Mouse (Mus musculus) stomach, embryonic 15.5 days (tissue): ENCODE data around the gene Hemk1. TPM values are rescaled to one million over a fixed set of nuclear protein-coding genes. Genes with fewer than 3 reads are reported as not detected.

Experiments
- ATAC-seq: fragments of 200-750 bp; cut with Nextera tagmentation; 2 replicates; pipeline ENCODE4 v1.8.0; 2017; ENCODE audit warnings: low read depth, moderate number of reproducible peaks, moderate TSS enrichment; ENCODE audit not compliant: insufficient read depth, low FRiP score
- H3K27ac ChIP-seq: fragments of 300-500 bp; sonication (generic); 2 replicates; pipeline ENCODE4 v1.5.1; 2015; ENCODE audit warnings: mild to moderate bottlenecking, inconsistent platforms
- H3K27me3 ChIP-seq: fragments of 300-500 bp; sonication (generic); replicated peaks from 2 replicates; pipeline ENCODE4 v1.6.1; 2015; ENCODE audit warnings: inconsistent platforms
- H3K36me3 ChIP-seq: fragments of 300-500 bp; sonication (generic); 2 replicates; pipeline ENCODE4 v1.6.1; 2015; ENCODE audit warnings: inconsistent platforms
- H3K4me1 ChIP-seq: fragments of 300-500 bp; sonication (generic); 2 replicates; pipeline ENCODE4 v1.6.1; 2015; ENCODE audit warnings: inconsistent platforms
- H3K4me2 ChIP-seq: fragments of 300-500 bp; sonication (generic); 2 replicates; pipeline ENCODE4 v1.6.1; 2015; ENCODE audit warnings: mild to moderate bottlenecking, inconsistent platforms
- H3K4me3 ChIP-seq: fragments of 300-500 bp; sonication (generic); replicated peaks from 2 replicates; pipeline ENCODE4 v1.5.1; 2015; ENCODE audit warnings: inconsistent platforms
- H3K9ac ChIP-seq: fragments of 300-500 bp; sonication (generic); 2 replicates; pipeline ENCODE4 v1.6.1; 2015; ENCODE audit warnings: inconsistent platforms
- H3K9me3 ChIP-seq: fragments of 300-500 bp; sonication (generic); 2 replicates; pipeline ENCODE4 v1.6.1; 2016; ENCODE audit warnings: inconsistent platforms
- WGBS: fragments of 180-500 bp; shearing (Covaris S2); methylation state at CpG from one replicate; pipeline ENCODE4 v1.1.7; 2015; 5-methylcytosine and 5-hydroxymethylcytosine counted together
- polyA plus RNA-seq: library from polyadenylated mRNA; unstranded; fragments of >200 nt; fragmentation: Nextera tagmentation; extraction: Ambion mirVana; gene quantifications from 2 replicates; pipeline ENCODE4 v1.2.1, GENCODE M21; 2015

Gene Hemk1
- polyA plus RNA-seq, 1 experiment from 2014 or later: 10.6 TPM

DNA sequence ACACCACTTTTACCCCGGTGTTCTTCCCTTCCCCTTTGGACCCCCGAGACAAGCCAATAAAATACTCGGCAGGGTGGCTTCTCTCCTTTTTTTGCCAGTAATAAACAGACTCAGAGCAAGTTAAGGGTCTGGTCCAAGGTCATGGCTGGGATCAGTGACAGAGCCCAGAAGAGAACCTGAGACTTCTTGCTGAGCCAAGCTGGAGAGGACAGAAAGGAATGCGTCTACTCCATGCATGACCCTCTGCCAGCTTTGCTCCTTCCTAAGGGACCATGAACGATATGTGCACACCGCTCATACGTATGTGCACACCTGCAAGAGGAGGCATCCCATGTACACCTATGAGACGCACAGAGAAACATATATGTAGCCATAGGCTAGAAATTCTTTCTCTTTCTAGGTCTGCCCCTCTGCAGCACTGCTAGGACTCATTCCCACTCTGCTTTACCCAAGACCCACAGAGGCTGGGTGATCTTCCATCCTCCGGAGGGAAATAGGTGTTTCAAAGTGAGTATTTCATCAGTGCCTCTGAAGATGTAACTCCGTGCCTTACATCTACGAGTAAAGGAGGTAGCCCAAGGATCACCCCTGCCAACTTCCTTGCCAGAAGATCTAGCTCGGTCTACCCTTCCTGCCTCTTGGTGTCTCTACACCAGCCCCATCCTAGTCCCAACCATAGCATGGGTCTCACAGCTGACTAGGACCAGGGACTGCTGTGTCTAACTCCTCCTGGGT is 2.9 kb upstream of the Hemk1 start:
- Histone ChIP-seq H3K9me3 (no peaks in the 10 kb centered on the region), H3K27me3 (no peaks in the 10 kb centered on the region), H3K27ac (no peak overlapping the region), H3K4me1 (peaks cover 12% of the 10 kb centered on the region), H3K9ac (peak overlapping the region; percentile 13; the same call in 1 of the 2 replicates), H3K4me3 (peak overlapping the region; percentile 55), H3K36me3 (no peaks in the 10 kb centered on the region), H3K4me2 (peak overlapping the region; percentile 81)
- no peak for ATAC-seq
- 49% methylated on average over 12 of the region's 12 CpGs for WGBS

DNA sequence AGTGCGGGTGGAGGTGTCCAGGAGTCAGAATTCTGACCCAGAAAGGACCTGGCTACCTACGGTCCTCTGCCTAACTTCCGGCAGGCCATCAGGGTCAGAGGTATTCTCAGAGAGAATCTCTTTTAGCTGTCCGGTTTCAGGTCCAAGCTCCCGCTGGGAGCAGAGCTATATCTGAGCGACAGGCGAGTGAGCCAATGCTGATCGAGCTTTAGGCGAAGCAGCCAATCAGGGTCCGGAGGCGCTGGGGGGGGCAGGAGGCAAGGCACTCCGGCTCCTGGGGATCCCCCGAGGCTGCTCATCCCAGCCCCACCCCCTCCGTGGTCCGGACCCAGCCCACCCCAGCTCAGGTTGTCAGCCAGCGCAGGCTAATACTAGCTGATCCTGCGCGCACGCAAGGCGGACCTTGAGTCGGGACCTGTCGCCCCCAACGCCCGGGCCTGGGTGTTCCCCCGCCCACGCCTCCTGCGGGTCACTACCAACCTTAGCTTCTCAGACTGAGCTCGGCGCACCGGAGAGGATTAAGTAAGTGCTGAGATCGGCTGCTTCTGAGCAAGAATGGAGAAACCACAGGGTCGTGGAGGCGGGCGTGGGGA is 2.2 kb upstream of the Hemk1 start, which contains the start of gene 6430571L13Rik:
Gene 6430571L13Rik, plus strand, starts transcription at position 336 of the 593 bp plus-strand sequence.
- Histone ChIP-seq H3K4me2 (peak within 1 kb of the TSS; percentile 81), H3K9me3 (no peaks in the 10 kb centered on the region), H3K36me3 (no peaks in the 10 kb centered on the region), H3K9ac (peak within 1 kb of the TSS; percentile 13; the same call in 1 of the 2 replicates), H3K4me1 (peaks cover 12% of the 10 kb centered on the region), H3K27me3 (no peaks in the 10 kb centered on the region), H3K4me3 (peak within 1 kb of the TSS; percentile 55), H3K27ac (no peak within 1 kb of the TSS)
- peak; percentile 92 for ATAC-seq
- WGBS: under 1% methylated on average over 34 of the region's 34 CpGs

DNA sequence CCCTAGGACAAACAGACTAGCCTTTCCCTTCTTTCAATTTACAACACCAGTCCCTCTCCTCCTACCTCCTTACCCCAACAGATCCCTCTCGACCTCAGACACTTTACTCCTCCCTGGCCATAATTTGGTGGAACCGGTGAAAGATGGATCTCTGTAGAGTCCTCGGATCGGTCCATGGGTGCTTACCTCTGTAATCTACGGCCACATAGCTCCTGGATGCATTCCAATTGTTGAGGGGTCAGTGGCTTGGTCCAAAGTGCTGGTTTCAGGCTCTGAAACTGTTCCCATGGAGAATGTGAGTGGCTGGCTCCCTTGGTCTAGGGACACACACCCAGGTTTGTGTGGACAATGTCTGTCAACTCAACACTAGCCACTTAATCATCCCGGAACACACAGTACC is 1.8 kb downstream of the Hemk1 start:
- 84% methylated on average over 6 of the region's 6 CpGs for WGBS
- H3K27me3 ChIP-seq: no peaks in the 10 kb centered on the region
- H3K27ac ChIP-seq: no peak overlapping the region

DNA sequence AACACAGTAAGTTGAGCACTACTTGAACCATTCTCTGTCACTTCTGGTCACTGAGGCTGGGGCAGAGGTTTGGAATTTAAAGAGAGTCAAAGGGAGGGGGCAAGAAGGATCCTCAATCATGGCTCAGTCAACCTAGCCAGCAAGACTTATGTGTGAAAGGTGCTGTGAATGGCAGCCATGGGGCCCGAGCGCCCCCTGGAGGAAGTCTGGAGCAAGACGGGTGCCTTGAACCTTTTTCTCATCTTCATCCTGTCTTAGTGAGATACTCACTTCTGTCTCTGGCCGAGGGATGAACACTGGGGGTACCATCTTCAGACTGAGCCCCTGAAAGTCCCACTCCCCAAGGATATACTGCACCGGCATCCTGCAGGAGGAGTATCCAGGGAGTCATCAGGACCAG is 2.2 kb downstream of the Hemk1 start:
- 12% methylated on average over 5 of the region's 5 CpGs for WGBS
- Histone ChIP-seq H3K9me3 (no peaks in the 10 kb centered on the region), H3K27me3 (no peaks in the 10 kb centered on the region), H3K4me1 (peaks cover 10% of the 10 kb centered on the region), H3K4me3 (no peak overlapping the region), H3K4me2 (no peak overlapping the region), H3K36me3 (no peaks in the 10 kb centered on the region), H3K27ac (no peak overlapping the region), H3K9ac (no peak overlapping the region)
- ATAC-seq: no peak

More for the DNA sequence above, 1.8 kb downstream of the Hemk1 start:
- H3K4me2 ChIP-seq: no peak overlapping the region
- no peaks in the 10 kb centered on the region for H3K36me3 ChIP-seq
- no peak overlapping the region for H3K9ac ChIP-seq
- peaks cover 12% of the 10 kb centered on the region for H3K4me1 ChIP-seq
- no peak for ATAC-seq
- H3K4me3 ChIP-seq: no peak overlapping the region
- H3K9me3 ChIP-seq: no peaks in the 10 kb centered on the region

DNA sequence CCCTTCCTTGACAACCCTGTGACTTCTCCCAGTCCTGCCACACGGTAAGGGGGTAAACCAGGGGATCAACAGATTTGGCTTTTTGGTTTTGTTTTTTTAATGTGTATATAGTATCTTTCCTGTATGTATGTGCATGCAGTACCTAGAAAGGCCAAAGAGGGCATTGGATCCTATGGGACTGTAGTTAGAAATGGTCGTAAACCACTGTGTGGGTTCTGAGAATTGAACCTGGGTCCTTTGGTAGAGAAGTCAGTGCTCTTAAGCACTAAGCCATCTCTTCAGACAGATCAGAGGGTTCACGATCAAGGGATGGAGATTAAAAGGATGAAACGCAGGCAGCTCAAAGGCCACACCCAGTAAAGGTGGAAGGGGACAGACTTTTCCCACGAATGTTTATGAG is 3.1 kb downstream of the Hemk1 start:
- no peaks in the 10 kb centered on the region for H3K9me3 ChIP-seq
- H3K4me1 ChIP-seq: peaks cover 8% of the 10 kb centered on the region
- no peak overlapping the region for H3K27ac ChIP-seq
- no peaks in the 10 kb centered on the region for H3K27me3 ChIP-seq
- no peak overlapping the region for H3K9ac ChIP-seq
- no peak for ATAC-seq
- H3K4me3 ChIP-seq: no peak overlapping the region
- no peak overlapping the region for H3K4me2 ChIP-seq
- H3K36me3 ChIP-seq: no peaks in the 10 kb centered on the region
- 84% methylated on average over 5 of the region's 5 CpGs for WGBS

DNA sequence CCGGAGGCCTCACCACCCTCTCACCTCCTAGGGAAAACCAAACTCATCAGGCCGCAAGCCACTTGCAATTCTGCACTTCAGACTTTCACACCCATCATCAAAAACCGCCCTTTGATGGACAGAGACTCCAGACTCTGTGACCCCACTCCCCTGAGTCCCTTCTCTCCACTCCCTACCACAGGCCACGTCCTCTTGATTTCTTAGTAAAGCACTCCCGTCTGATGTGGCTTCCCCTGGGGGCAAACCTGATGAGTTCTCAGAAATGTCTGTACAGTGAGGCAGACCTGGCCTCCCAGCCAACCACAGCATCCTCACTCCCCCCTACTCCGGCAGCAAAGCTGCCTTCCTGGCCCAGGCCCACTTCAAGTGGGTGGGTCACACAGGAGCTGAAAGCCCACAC is 3.8 kb downstream of the Hemk1 start:
- H3K4me3 ChIP-seq: no peak overlapping the region
- no peak overlapping the region for H3K27ac ChIP-seq
- no peaks in the 10 kb centered on the region for H3K27me3 ChIP-seq
- H3K4me2 ChIP-seq: no peak overlapping the region
- 82% methylated on average over 6 of the region's 6 CpGs for WGBS
- peaks cover 8% of the 10 kb centered on the region for H3K4me1 ChIP-seq
- no peak for ATAC-seq
- H3K9me3 ChIP-seq: no peaks in the 10 kb centered on the region
- H3K9ac ChIP-seq: no peak overlapping the region
- H3K36me3 ChIP-seq: no peaks in the 10 kb centered on the region

DNA sequence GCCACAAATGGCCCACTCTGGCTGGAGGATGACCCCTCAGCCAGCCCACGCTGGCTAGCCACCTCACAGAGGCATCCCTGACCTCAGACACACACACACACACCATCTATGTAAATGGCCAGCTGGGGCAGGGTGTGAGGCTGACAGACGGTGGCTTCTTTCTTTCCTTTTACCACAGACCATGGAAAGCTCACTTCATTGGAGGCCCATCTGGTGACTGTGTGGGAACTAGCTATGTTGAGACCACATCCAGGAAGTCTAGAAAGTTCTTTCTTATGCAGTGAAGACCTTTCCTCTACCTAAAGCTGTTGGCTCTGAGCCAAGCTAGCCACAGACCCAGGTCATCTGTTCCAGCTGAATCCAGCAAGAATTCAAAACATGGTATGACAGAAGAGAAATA is 4.5 kb downstream of the Hemk1 start:
- H3K9me3 ChIP-seq: no peaks in the 10 kb centered on the region
- H3K4me3 ChIP-seq: no peak overlapping the region
- no peaks in the 10 kb centered on the region for H3K36me3 ChIP-seq
- H3K4me2 ChIP-seq: no peak overlapping the region
- H3K9ac ChIP-seq: no peak overlapping the region
- 53% methylated on average over 2 of the region's 2 CpGs for WGBS
- no peak for ATAC-seq
- no peak overlapping the region for H3K27ac ChIP-seq
- peaks cover 8% of the 10 kb centered on the region for H3K4me1 ChIP-seq
- no peaks in the 10 kb centered on the region for H3K27me3 ChIP-seq

DNA sequence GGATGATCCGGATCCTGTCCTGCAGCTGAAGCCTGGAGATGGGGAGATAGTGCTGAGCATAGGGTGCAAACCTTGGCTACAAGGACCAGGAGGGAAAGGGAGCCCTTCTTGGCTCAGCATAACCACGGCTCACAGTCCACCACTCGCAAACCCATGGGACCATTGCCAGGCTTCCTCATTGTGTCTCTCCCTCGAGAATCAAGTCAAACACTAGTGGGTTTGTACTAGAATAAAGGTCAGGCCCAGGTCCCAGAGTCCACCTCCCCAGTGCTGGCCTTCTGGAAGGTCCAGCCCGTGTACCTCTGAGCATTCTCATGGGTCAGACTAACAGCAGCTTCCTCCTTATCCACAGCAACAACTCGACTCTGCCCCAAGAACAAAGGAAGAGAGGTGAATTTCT is 7.4 kb downstream of the Hemk1 start:
- WGBS: 77% methylated on average over 6 of the region's 6 CpGs
- H3K36me3 ChIP-seq: no peaks in the 10 kb centered on the region
- H3K4me2 ChIP-seq: no peak overlapping the region
- H3K4me3 ChIP-seq: no peak overlapping the region
- no peak overlapping the region for H3K27ac ChIP-seq
- no peaks in the 10 kb centered on the region for H3K4me1 ChIP-seq
- H3K9me3 ChIP-seq: no peaks in the 10 kb centered on the region
- no peak overlapping the region for H3K9ac ChIP-seq
- no peak for ATAC-seq
- H3K27me3 ChIP-seq: no peaks in the 10 kb centered on the region

DNA sequence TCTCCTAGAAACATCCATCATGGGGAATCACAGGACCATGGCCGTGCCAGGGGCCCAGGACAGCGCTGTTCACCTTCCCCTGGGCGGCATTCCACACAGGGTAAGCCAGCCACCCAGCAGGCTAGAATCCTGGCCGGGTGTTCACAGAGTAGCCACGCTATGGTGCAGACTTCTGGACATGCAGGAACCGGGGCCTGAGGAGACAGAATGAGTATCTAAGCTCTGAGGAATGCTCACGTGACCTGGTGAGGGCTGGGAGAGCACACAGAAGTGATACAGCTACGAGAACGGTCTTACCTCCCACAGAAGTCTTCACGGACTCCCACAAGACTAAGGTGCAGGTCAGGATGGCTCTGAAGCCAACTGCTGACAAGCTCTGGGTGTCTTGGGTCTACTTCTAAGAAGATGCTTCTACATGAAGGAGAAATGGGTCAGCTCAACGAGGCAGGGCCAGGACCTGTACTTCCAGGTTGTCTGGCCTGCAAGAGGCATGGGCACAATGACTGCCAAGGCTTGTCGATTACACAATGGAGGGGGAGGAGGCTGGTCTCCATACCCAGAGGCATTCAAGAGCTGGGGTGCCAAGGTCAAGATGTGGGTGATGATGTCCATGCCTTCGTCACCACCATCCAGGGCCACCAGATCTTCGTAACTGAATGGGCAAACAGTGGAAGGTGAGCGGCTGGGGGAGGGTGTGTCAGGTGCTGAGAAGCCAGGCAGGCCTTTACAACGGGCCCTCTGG is 10.1 kb downstream of the Hemk1 start:
- Histone ChIP-seq H3K27ac (no peak overlapping the region), H3K4me3 (no peak overlapping the region), H3K9ac (no peak overlapping the region), H3K4me1 (no peaks in the 10 kb centered on the region), H3K36me3 (no peaks in the 10 kb centered on the region), H3K4me2 (no peak overlapping the region), H3K9me3 (no peaks in the 10 kb centered on the region), H3K27me3 (no peaks in the 10 kb centered on the region)
- WGBS: 86% methylated on average over 16 of the region's 16 CpGs
- ATAC-seq: no peak

DNA sequence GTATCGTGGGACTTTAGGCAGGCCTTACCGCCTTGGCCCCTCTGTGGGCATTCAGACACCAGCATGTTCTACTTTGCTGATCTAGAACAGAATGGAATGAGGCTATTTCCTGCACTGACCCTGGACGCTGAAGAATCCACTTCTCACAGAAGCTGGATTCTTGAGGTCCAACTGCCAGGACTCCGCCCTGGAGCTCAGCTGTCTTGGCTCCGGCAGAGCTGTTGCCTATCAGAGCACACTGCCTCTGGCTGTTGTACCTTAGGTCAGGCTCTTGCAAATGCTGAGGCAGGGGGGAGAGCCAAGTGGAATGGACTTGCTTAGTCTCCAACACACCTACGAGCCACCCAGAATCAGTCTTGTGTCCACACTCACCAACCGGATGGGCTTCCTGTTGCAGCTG is 12.2 kb downstream of the Hemk1 start:
- Histone ChIP-seq H3K4me3 (no peak overlapping the region), H3K4me2 (no peak overlapping the region), H3K9me3 (no peaks in the 10 kb centered on the region), H3K27ac (no peak overlapping the region), H3K4me1 (0 out of 2 replicates have a peak, but pooled peaks cover 5% of the 10 kb centered on the region), H3K27me3 (no peaks in the 10 kb centered on the region), H3K9ac (no peak overlapping the region), H3K36me3 (no peaks in the 10 kb centered on the region)
- ATAC-seq: no peak
- 74% methylated on average over 7 of the region's 7 CpGs for WGBS

DNA sequence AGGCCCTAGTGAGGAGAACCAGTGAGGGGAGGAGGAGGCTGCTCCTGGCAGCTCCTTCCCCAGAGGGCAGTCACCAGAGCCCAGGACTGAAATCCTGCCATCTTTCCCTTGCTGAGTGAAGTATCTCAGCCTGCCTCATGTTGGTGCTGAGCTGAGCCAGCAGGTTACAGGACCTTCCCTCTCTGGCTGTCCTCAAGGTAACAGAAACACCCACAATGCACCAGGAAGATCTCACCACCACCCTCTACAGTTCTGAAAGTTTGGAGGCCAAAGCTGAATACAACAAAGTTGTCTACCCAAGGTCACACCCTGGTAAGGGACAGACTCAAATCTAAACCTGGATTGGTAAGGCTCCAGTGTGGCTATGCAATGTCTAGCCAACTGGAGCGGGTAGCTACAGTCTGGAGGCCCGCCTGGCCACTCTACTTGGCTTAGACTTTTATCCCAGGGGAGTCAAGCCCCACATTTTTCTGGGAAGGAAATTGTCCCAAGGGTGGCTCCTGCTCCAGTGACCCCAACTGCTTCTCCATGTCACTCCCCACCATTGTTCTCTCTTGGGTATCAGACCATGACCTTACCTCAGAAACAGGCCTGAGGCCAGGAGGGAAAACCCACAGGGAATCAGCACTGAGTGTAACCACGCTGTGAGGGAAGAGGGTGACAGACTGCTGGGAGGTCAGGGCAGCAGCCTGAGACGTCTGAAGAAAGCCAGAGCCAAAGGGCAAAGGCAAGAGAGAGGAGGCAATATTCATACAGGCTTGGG is 13.2 kb downstream of the Hemk1 start:
- Histone ChIP-seq H3K4me3 (no peak overlapping the region), H3K27ac (no peak overlapping the region), H3K4me2 (no peak overlapping the region), H3K4me1 (0 out of 2 replicates have a peak, but pooled peaks cover 5% of the 10 kb centered on the region), H3K36me3 (no peaks in the 10 kb centered on the region), H3K27me3 (no peaks in the 10 kb centered on the region), H3K9ac (no peak overlapping the region), H3K9me3 (no peaks in the 10 kb centered on the region)
- WGBS: 68% methylated on average over 4 of the region's 4 CpGs
- ATAC-seq: no peak
